Mouse (Mus musculus) brain, embryonic 14.5 days (tissue): ENCODE measurements around the gene Gja6.

Experiments used
- CTCF ChIP-seq: fragments of 200-500 bp; IDR thresholded peaks from 2 replicates; pipeline ENCODE4 v1.5.1; 2012; ENCODE audit warnings: inconsistent platforms, mild to moderate bottlenecking, moderate library complexity, borderline replicate concordance; ENCODE audit not compliant: insufficient read depth, insufficient read length; ENCODE audit errors: extremely low read depth
- POLR2A ChIP-seq: fragments of 200-500 bp; IDR thresholded peaks from 2 replicates; pipeline ENCODE4 v1.6.1; 2012; ENCODE audit warnings: mild to moderate bottlenecking, inconsistent platforms, borderline replicate concordance; ENCODE audit not compliant: poor library complexity, insufficient read depth, insufficient read length, severe bottlenecking; ENCODE audit errors: extremely low read depth

DNA sequence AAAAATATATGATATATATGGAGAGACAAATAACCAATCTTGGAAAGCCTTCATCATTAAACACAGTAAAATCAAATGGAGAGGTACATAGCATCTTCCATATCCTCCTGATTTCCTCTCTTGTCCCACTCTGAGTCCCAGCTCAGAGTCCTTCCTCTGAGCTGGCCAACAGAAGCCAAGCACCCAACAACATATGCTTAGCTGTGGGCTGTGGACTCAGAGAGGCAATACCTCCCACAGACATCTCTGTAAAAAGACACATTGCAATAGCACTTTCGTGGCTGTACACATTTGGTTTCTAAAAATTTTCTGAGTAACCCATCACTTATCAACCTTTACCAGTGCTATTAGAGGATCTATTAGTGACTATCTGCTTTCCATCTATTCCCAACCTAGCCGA lies 42.7 kb upstream of the Gja6 start:
- TF ChIP-seq CTCF (no peak), POLR2A (no peak)
